In genomic region chr7:105256656-105257055, GRCm38 (mm10) we compare ENCODE assay signal across 9 mouse cellular contexts. TPM values are rescaled to one million over a fixed set of nuclear protein-coding genes. Genes with fewer than 3 reads are reported as not detected.
A peak's percentile ranks its signal among the peaks of the same experiment; 100 is the strongest.
DNase-seq lines count a peak whose midpoint lies in the region; ATAC-seq and TF ChIP-seq lines count a peak whose summit lies in the region.
"Had no signal": no experiment of that assay in that cellular context is flagged by ENCODE, and none has a peak within 500 bp of the region (broad histone marks: within the 10 kb centered on the region; RNA-seq: fewer than 3 reads in every experiment).

No protein-coding gene starts in this region.

- WGBS in hindbrain, embryonic 13.5 days: 66% methylated on average over 5 of the region's 5 CpGs
- WGBS in neural tube, embryonic 15.5 days: 59% methylated on average over 5 of the region's 5 CpGs

- no peak overlapping the region for H3K27ac ChIP-seq in left cerebral cortex, adult 2 months
- H3K27ac ChIP-seq in hindbrain, embryonic 13.5 days: no peak overlapping the region
- no peak overlapping the region for H3K27ac ChIP-seq in neural tube, embryonic 15.5 days (replicated peaks)
- H3K27ac ChIP-seq: liver, embryonic 13.5 days had no signal

- no peaks in the 10 kb centered on the region for H3K36me3 ChIP-seq in hindbrain, embryonic 13.5 days
- H3K36me3 ChIP-seq in neural tube, embryonic 15.5 days: no peaks in the 10 kb centered on the region
- H3K36me3 ChIP-seq: liver, embryonic 13.5 days had no signal

- no peak overlapping the region for H3K4me3 ChIP-seq in left cerebral cortex, adult 2 months
- H3K4me3 ChIP-seq in hindbrain, embryonic 13.5 days: no peak overlapping the region
- H3K4me3 ChIP-seq in neural tube, embryonic 15.5 days (replicated peaks): no peak overlapping the region
- H3K4me3 ChIP-seq: liver, embryonic 13.5 days had no signal

- peak; percentile 98 for ATAC-seq in granulocyte monocyte progenitor cell, adult 5-6 weeks (replicated peaks; ENCODE audit: poor library complexity, severe bottlenecking)
- no peak for ATAC-seq in hindbrain, embryonic 13.5 days (ENCODE audit: low FRiP score)
- no peak for ATAC-seq in neural tube, embryonic 15.5 days (ENCODE audit: low FRiP score)

- intact Hi-C loops in left cerebral cortex, adult 2 months (cut with DNase I): no loop called here
- intact Hi-C loops in left cerebral cortex, postnatal 10 days (cut with DNase I): no loop called here

- H3K9me3 ChIP-seq in hindbrain, embryonic 13.5 days: no peaks in the 10 kb centered on the region
- no peaks in the 10 kb centered on the region for H3K9me3 ChIP-seq in neural tube, embryonic 15.5 days (replicated peaks)
- H3K9me3 ChIP-seq: liver, embryonic 13.5 days had no signal

- no peak overlapping the region for H3K9ac ChIP-seq in hindbrain, embryonic 13.5 days
- no peak overlapping the region for H3K9ac ChIP-seq in neural tube, embryonic 15.5 days (replicated peaks)
- H3K9ac ChIP-seq: liver, embryonic 13.5 days had no signal

- TF ChIP-seq CTCF in left cerebral cortex, adult 2 months (IDR thresholded peaks at IDR 0.05): peak; percentile 32

- no peaks in the 10 kb centered on the region for H3K4me1 ChIP-seq in hindbrain, embryonic 13.5 days (replicated peaks)
- H3K4me1 ChIP-seq in neural tube, embryonic 15.5 days: no peaks in the 10 kb centered on the region
- H3K4me1 ChIP-seq: liver, embryonic 13.5 days had no signal

- no peak overlapping the region for H3K4me2 ChIP-seq in hindbrain, embryonic 13.5 days
- no peak overlapping the region for H3K4me2 ChIP-seq in neural tube, embryonic 15.5 days
- H3K4me2 ChIP-seq: liver, embryonic 13.5 days had no signal

- no peak for DNase-seq in left cerebral cortex, adult 2 months (ENCODE audit: extremely low spot score in 1 of 2, low spot score in 2 of 2)
- DNase-seq in left cerebral cortex, postnatal 10 days (ENCODE audit: extremely low spot score in 1 of 2, low spot score in 2 of 2): no peak
- DNase-seq in NIH3T3 (ENCODE audit: low read depth): peak; percentile 53
- peak; percentile 11 to 65 for DNase-seq in spleen, postnatal 10 days (ENCODE audit: low spot score in 2 of 2)
- no peak for DNase-seq in layer of hippocampus, postnatal 10 days (ENCODE audit: low spot score in 2 of 2)
- DNase-seq: liver, embryonic 13.5 days had no signal

- H3K27me3 ChIP-seq in hindbrain, embryonic 13.5 days: no peaks in the 10 kb centered on the region
- no peaks in the 10 kb centered on the region for H3K27me3 ChIP-seq in neural tube, embryonic 15.5 days (replicated peaks)
- H3K27me3 ChIP-seq: liver, embryonic 13.5 days had no signal

RNA-seq across cellular contexts. Expression of gene Olfr688, which starts 31.2 kb away (rescaled TPM):
- not detected for total RNA-seq in left cerebral cortex, adult 2 months (2021)
- not detected for total RNA-seq in left cerebral cortex, postnatal 10 days (2021)
- total RNA-seq in granulocyte monocyte progenitor cell, adult 5-6 weeks (2014; fragmentation: Nextera tagmentation): not detected in 2 replicates
- total RNA-seq in granulocyte monocyte progenitor cell, adult 5-6 weeks (2017): not detected in 2 replicates
- polyA plus RNA-seq in hindbrain, embryonic 13.5 days (2015; fragmentation: Nextera tagmentation; extraction: Ambion mirVana): not detected in 2 replicates
- total RNA-seq in layer of hippocampus, postnatal 10 days (2021): not detected
- not detected in 2 replicates for polyA plus RNA-seq in neural tube, embryonic 15.5 days (2015; fragmentation: Nextera tagmentation; extraction: Ambion mirVana)
- polyA plus RNA-seq: liver, embryonic 13.5 days had no signal

RNA-seq across cellular contexts. Expression of gene Olfr686, which starts 49.4 kb away (rescaled TPM):
- total RNA-seq in left cerebral cortex, adult 2 months (2021): not detected
- total RNA-seq in left cerebral cortex, postnatal 10 days (2021): not detected
- total RNA-seq in granulocyte monocyte progenitor cell, adult 5-6 weeks (2014; fragmentation: Nextera tagmentation): not detected in 2 replicates
- not detected in 2 replicates for total RNA-seq in granulocyte monocyte progenitor cell, adult 5-6 weeks (2017)
- not detected in 2 replicates for polyA plus RNA-seq in hindbrain, embryonic 13.5 days (2015; fragmentation: Nextera tagmentation; extraction: Ambion mirVana)
- total RNA-seq in layer of hippocampus, postnatal 10 days (2021): not detected
- polyA plus RNA-seq in neural tube, embryonic 15.5 days (2015; fragmentation: Nextera tagmentation; extraction: Ambion mirVana): not detected in 2 replicates
- polyA plus RNA-seq: liver, embryonic 13.5 days had no signal

RNA-seq across cellular contexts. Expression of gene Olfr689, which starts 54.3 kb away (rescaled TPM):
- total RNA-seq in left cerebral cortex, adult 2 months (2021): not detected
- not detected for total RNA-seq in left cerebral cortex, postnatal 10 days (2021)
- total RNA-seq in granulocyte monocyte progenitor cell, adult 5-6 weeks (2014; fragmentation: Nextera tagmentation): not detected in 2 replicates
- not detected in 2 replicates for total RNA-seq in granulocyte monocyte progenitor cell, adult 5-6 weeks (2017)
- 0.05 TPM in 1 of 2 replicates, not detected in the other for polyA plus RNA-seq in hindbrain, embryonic 13.5 days (2015; fragmentation: Nextera tagmentation; extraction: Ambion mirVana)
- not detected for total RNA-seq in layer of hippocampus, postnatal 10 days (2021)
- polyA plus RNA-seq in neural tube, embryonic 15.5 days (2015; fragmentation: Nextera tagmentation; extraction: Ambion mirVana): not detected in 2 replicates
- polyA plus RNA-seq: liver, embryonic 13.5 days had no signal

Comparison
In these comparisons a context has a peak if more than half of its experiments do, and no peak if none do; other contexts are left out.
1. DNase-seq: peak in NIH3T3 (single experiment) and spleen, postnatal 10 days (2 of 2); none in left cerebral cortex, adult 2 months (0 of 2), left cerebral cortex, postnatal 10 days (0 of 2) and layer of hippocampus, postnatal 10 days (0 of 2).